Mouse (Mus musculus): ENCODE data around the gene Olfr691. TPM values are rescaled to one million over a fixed set of nuclear protein-coding genes. Genes with fewer than 3 reads are reported as not detected.

Olfr691 gene
- not detected for polyA plus RNA-seq (2014; fragmentation: Illumina TruSeq; extraction: RNeasy Lipid Tissue Mini Kit (QIAGEN cat#74804); ENCODE audit: low read depth, low replicate concordance)

DNA sequence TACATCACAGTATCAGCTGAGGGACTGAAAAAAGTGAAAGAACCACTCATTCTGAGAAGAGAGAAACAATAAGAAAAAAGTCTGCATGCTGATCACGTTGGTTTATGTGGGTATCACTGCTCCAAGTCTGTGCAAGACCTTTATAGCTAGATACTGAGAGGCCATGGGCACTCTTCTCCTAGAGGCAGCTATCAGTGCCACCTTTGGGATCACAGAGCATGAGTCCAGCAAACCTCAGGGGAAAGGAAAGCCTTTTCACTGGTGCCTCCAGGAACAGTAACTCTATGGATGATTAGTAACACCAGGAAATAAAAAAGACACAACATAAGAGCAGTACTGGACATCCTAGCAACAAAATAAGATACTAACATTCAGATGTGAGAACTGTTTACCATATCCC, at the start of gene Olfr691:
Gene Olfr691, minus strand, starts transcription at position 101 of the 400 bp plus-strand sequence.

DNA sequence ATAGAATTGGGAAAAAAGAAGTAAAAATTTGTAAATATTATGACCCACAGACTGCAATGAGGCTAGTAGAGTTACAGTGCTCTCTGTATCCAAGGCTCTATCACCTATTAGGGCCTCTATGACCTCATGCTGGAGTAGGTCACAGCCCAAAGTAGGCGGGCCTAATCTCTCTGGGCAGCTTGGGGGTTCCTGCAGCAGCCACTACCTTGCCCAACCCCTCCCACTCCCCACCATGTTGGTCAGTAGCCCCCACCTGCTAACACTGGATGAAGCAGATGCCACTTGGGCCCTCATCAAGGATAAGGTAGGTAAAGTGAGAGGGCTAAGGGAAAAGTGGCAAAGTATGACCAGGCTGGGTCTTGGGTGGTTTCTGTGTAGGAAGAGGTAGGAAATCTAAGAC, 32.8 kb upstream of the Olfr691 start, which contains the start of gene Gm5901:
Gene Gm5901, plus strand, starts transcription at position 173 of the 400 bp plus-strand sequence.

DNA sequence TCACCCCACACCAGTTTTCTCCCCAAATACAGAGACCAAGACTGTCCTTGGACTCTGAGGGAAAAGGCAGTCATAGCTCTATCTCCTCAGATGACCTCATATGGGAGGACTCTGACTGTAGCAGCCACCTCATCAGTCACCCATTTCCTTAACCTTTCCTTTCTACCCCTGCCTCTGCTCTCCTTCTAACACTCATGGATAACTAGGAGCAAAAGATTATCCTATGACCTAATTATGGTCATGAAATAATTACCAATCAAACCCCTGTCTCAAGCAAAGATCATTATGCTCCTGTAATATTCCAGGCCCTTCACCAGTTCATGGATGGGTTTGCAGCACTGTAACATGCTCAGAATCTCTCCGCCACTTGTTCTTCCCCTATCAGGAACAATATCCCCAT, 25.9 kb upstream of the Olfr691 start, which contains the start of gene Olfr692:
Gene Olfr692, plus strand, starts transcription at position 301 of the 400 bp plus-strand sequence.

DNA sequence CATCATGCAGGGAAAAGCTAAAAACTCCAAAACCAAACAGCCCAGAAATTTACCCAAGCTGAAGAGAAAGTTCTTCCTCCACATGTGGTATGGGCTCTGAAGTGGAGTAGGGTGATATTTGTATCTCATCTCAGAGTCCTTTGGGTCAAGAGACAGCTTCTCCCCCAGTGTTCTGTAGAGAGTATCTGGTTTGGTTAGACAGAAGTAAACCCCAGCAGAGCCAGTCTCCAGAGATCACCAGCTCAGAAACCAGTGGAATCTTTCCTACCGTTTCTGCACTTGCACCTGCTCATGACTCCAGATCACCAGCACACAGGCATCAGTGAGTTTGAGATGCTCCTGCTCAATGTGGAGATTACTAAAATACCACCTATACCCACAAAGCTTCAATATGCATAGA, 8.1 kb downstream of the Olfr691 start, which contains the start of gene Olfr690:
Gene Olfr690, minus strand, starts transcription at position 101 of the 400 bp plus-strand sequence.

DNA sequence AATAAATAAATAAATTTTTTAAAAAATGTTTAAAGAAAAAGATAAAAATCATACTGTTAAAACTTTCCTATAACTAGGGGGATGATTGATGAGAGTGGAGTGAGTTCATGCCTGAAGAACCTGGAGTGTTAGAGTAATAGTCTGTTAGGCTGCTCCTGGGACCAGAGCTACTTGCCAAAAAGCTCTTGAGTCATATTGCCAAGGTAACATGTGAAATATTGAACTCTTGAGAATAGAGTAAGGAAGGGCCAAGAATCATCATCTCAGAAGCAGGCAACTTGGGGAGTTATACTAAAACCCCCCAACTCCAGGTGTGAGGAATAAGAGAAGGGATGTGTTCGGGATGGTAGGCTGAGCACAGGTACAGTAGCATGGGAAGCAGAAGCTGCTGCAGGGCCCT, 31.2 kb downstream of the Olfr691 start, which contains the start of gene Olfr689:
Gene Olfr689, plus strand, starts transcription at position 301 of the 400 bp plus-strand sequence.

DNA sequence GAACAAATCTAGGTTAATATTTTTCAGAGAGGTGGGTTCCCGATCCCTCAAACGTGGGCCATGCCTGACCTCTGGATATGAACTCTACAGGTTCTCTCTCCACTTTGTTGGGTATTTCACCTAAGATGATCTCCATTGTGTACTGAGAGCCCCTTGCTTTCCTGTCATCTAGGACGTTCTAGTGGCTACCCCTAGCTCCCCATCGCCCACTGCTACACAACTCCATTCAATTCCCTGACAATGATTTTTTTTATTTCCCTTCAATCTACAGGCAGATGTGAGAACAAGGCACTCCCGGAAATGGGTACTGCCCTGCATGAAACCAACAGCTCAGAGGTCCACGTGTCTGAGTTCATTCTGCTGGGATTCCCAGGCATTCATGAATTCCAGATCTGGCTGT, 54.3 kb downstream of the Olfr691 start, which contains the start of gene Olfr688:
Gene Olfr688, plus strand, starts transcription at position 301 of the 400 bp plus-strand sequence.

Other genes with a start within 250 kb of the Olfr691 start
- not detected for gene Olfr680-ps1, start 249.5 kb downstream of the Olfr691 start, polyA plus RNA-seq (2014; fragmentation: Illumina TruSeq; extraction: RNeasy Lipid Tissue Mini Kit (QIAGEN cat#74804); ENCODE audit: low read depth, low replicate concordance)
- gene Olfr681, start 225.4 kb downstream of the Olfr691 start, polyA plus RNA-seq (2014; fragmentation: Illumina TruSeq; extraction: RNeasy Lipid Tissue Mini Kit (QIAGEN cat#74804); ENCODE audit: low read depth, low replicate concordance) = not detected
- not detected for gene Olfr683, start 195.3 kb downstream of the Olfr691 start, polyA plus RNA-seq (2014; fragmentation: Illumina TruSeq; extraction: RNeasy Lipid Tissue Mini Kit (QIAGEN cat#74804); ENCODE audit: low read depth, low replicate concordance)
- not detected for gene Olfr684, start 178.6 kb downstream of the Olfr691 start, polyA plus RNA-seq (2014; fragmentation: Illumina TruSeq; extraction: RNeasy Lipid Tissue Mini Kit (QIAGEN cat#74804); ENCODE audit: low read depth, low replicate concordance)
- not detected for gene Olfr685, start 156.3 kb downstream of the Olfr691 start, polyA plus RNA-seq (2014; fragmentation: Illumina TruSeq; extraction: RNeasy Lipid Tissue Mini Kit (QIAGEN cat#74804); ENCODE audit: low read depth, low replicate concordance)
- gene Olfr686, start 134.8 kb downstream of the Olfr691 start, polyA plus RNA-seq (2014; fragmentation: Illumina TruSeq; extraction: RNeasy Lipid Tissue Mini Kit (QIAGEN cat#74804); ENCODE audit: low read depth, low replicate concordance) = not detected
- not detected for gene Olfr688, start 54.2 kb downstream of the Olfr691 start, polyA plus RNA-seq (2014; fragmentation: Illumina TruSeq; extraction: RNeasy Lipid Tissue Mini Kit (QIAGEN cat#74804); ENCODE audit: low read depth, low replicate concordance)
- gene Olfr689, start 31.1 kb downstream of the Olfr691 start, polyA plus RNA-seq (2014; fragmentation: Illumina TruSeq; extraction: RNeasy Lipid Tissue Mini Kit (QIAGEN cat#74804); ENCODE audit: low read depth, low replicate concordance) = not detected
- gene Olfr690, start 8.2 kb downstream of the Olfr691 start, polyA plus RNA-seq (2014; fragmentation: Illumina TruSeq; extraction: RNeasy Lipid Tissue Mini Kit (QIAGEN cat#74804); ENCODE audit: low read depth, low replicate concordance) = not detected
- gene Olfr692, start 26.0 kb upstream of the Olfr691 start, polyA plus RNA-seq (2014; fragmentation: Illumina TruSeq; extraction: RNeasy Lipid Tissue Mini Kit (QIAGEN cat#74804); ENCODE audit: low read depth, low replicate concordance) = not detected
- not detected for gene Gm5901, start 32.8 kb upstream of the Olfr691 start, polyA plus RNA-seq (2014; fragmentation: Illumina TruSeq; extraction: RNeasy Lipid Tissue Mini Kit (QIAGEN cat#74804); ENCODE audit: low read depth, low replicate concordance)
- gene Fam160a2, start 57.8 kb upstream of the Olfr691 start, polyA plus RNA-seq (2014; fragmentation: Illumina TruSeq; extraction: RNeasy Lipid Tissue Mini Kit (QIAGEN cat#74804); ENCODE audit: low read depth, low replicate concordance) = 20.8 TPM
- gene Cnga4, start 62.3 kb upstream of the Olfr691 start, polyA plus RNA-seq (2014; fragmentation: Illumina TruSeq; extraction: RNeasy Lipid Tissue Mini Kit (QIAGEN cat#74804); ENCODE audit: low read depth, low replicate concordance) = not detected
- not detected for gene Cckbr, start 83.5 kb upstream of the Olfr691 start, polyA plus RNA-seq (2014; fragmentation: Illumina TruSeq; extraction: RNeasy Lipid Tissue Mini Kit (QIAGEN cat#74804); ENCODE audit: low read depth, low replicate concordance)
- 22.7 TPM for gene Cavin3, start 140.0 kb upstream of the Olfr691 start, polyA plus RNA-seq (2014; fragmentation: Illumina TruSeq; extraction: RNeasy Lipid Tissue Mini Kit (QIAGEN cat#74804); ENCODE audit: low read depth, low replicate concordance)
- gene Smpd1, start 212.1 kb upstream of the Olfr691 start, polyA plus RNA-seq (2014; fragmentation: Illumina TruSeq; extraction: RNeasy Lipid Tissue Mini Kit (QIAGEN cat#74804); ENCODE audit: low read depth, low replicate concordance) = 166 TPM
- gene Apbb1, start 239.4 kb upstream of the Olfr691 start, polyA plus RNA-seq (2014; fragmentation: Illumina TruSeq; extraction: RNeasy Lipid Tissue Mini Kit (QIAGEN cat#74804); ENCODE audit: low read depth, low replicate concordance) = 185 TPM

Data from heart, adult 10 weeks (tissue).